Mouse (Mus musculus): ENCODE measurements around the gene Olfr729. TPM values are rescaled to one million over a fixed set of nuclear protein-coding genes. Genes with fewer than 3 reads are reported as not detected.

Gene Olfr729
- polyA plus RNA-seq (2016; fragmentation: Nextera tagmentation; extraction: Ambion mirVana), result not detected in 2 replicates

DNA sequence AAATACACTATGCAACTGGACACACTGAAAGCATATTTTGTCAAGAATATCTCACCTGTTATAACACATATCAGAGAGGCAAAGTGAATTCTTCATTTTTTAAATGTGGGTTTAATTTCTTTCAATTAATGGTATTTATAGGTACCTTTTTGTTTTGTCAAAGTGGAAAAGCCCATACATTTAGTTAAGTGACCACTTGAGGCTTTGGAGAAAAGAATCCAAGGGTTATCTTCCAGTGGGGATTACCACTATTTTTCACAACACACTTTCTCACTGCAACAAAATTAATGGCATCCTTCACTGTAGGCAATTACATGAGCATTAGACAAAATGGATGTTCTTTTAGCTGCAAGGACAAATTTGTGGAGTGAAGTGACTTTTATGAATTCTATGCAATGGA lies at the start of gene Olfr729:
Gene Olfr729, minus strand, starts transcription at position 101 of the 400 bp plus-strand sequence.
- Histone ChIP-seq H3K27ac (no peak within 1 kb of the TSS), H3K4me1 (no peaks in the 10 kb centered on the region), H3K9me3 (no peaks in the 10 kb centered on the region), H3K36me3 (no peaks in the 10 kb centered on the region), H3K4me3 (no peak within 1 kb of the TSS), H3K4me2 (replicated peaks) (no peak within 1 kb of the TSS), H3K27me3 (no peaks in the 10 kb centered on the region), H3K9ac (no peak within 1 kb of the TSS)
- ATAC-seq (ENCODE audit: insufficient number of reproducible peaks, insufficient read depth, low FRiP score, low TSS enrichment), result no peak

DNA sequence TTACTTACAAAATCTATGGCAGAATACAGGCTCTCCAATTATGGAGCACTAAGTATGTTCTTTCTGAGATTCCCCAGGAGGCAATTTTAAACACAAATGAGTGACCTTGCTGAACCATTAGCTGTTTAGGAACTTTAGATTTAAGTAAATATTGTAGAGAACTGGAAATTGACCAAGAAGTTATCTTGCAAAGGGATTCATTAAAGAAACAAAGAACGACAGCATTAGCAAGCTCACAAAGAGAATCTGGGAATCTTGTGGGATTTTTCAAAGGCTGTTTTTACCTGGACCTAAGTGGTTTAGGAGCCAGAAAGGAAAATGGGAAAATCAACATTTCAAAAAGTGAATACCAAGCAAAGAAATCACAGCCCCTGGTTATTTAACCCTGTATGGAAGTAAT lies 35.4 kb upstream of the Olfr729 start, which contains the start of gene Olfr730:
Gene Olfr730, minus strand, starts transcription at position 101 of the 400 bp plus-strand sequence.
- H3K4me1 ChIP-seq, result no peaks in the 10 kb centered on the region
- H3K9ac ChIP-seq, result no peak within 1 kb of the TSS
- no peak for ATAC-seq (ENCODE audit: insufficient number of reproducible peaks, insufficient read depth, low FRiP score, low TSS enrichment)
- H3K27me3 ChIP-seq, result no peaks in the 10 kb centered on the region
- H3K4me2 ChIP-seq (replicated peaks), result no peak within 1 kb of the TSS
- H3K27ac ChIP-seq, result no peak within 1 kb of the TSS
- WGBS, result 57% methylated on average over 1 of the region's 1 CpGs
- H3K4me3 ChIP-seq, result no peak within 1 kb of the TSS
- H3K36me3 ChIP-seq, result no peaks in the 10 kb centered on the region
- no peaks in the 10 kb centered on the region for H3K9me3 ChIP-seq

DNA sequence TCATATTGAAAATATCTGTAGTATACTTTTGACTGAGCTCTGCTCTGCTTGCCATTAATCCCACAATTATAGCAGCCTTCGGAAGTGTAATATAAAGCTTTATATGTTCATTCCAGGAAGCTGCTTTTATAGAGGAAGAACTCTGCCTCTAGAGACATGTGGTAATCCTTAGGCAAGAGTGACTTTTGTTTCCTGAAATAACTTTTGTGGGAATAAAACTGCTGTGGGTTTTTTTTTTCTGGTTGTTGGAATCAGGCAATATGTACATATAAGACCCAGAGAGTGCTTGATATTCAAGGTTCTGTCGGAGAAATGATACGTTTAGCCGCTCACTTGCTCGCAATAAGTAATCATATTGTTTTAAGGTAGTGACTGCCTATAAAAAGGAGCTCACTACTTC lies 10.1 kb downstream of the Olfr729 start, which contains the start of gene Olfr728:
Gene Olfr728, minus strand, starts transcription at position 101 of the 400 bp plus-strand sequence.
- Histone ChIP-seq H3K4me2 (replicated peaks) (no peak within 1 kb of the TSS), H3K27ac (no peak within 1 kb of the TSS), H3K9ac (no peak within 1 kb of the TSS), H3K27me3 (no peaks in the 10 kb centered on the region), H3K9me3 (no peaks in the 10 kb centered on the region), H3K4me1 (no peaks in the 10 kb centered on the region), H3K4me3 (no peak within 1 kb of the TSS), H3K36me3 (no peaks in the 10 kb centered on the region)
- ATAC-seq (ENCODE audit: insufficient number of reproducible peaks, insufficient read depth, low FRiP score, low TSS enrichment), result no peak
- WGBS, result 84% methylated on average over 5 of the region's 5 CpGs

GRCm38 (mm10) chr14:50122886-50123285 lies 29.8 kb downstream of the Olfr729 start, which contains the start of gene Olfr727:
Gene Olfr727, plus strand, starts transcription at chr14:50123186.
- no peaks in the 10 kb centered on the region for H3K36me3 ChIP-seq
- no peak for ATAC-seq (ENCODE audit: insufficient number of reproducible peaks, insufficient read depth, low FRiP score, low TSS enrichment)
- no peaks in the 10 kb centered on the region for H3K4me1 ChIP-seq
- no peak within 1 kb of the TSS for H3K4me2 ChIP-seq (replicated peaks)
- H3K9me3 ChIP-seq, result no peaks in the 10 kb centered on the region
- no peak within 1 kb of the TSS for H3K4me3 ChIP-seq
- no peak within 1 kb of the TSS for H3K27ac ChIP-seq
- WGBS, result 67% methylated on average over 1 of the region's 1 CpGs
- no peaks in the 10 kb centered on the region for H3K27me3 ChIP-seq
- H3K9ac ChIP-seq, result no peak within 1 kb of the TSS

Other genes starting within 250 kb of the Olfr729 start
- not detected in 2 replicates for gene Olfr723, start 221.1 kb downstream of the Olfr729 start, polyA plus RNA-seq (2016; fragmentation: Nextera tagmentation; extraction: Ambion mirVana)
- not detected in 2 replicates for gene Olfr724, start 189.6 kb downstream of the Olfr729 start, polyA plus RNA-seq (2016; fragmentation: Nextera tagmentation; extraction: Ambion mirVana)
- gene Olfr725, start 112.5 kb downstream of the Olfr729 start, polyA plus RNA-seq (2016; fragmentation: Nextera tagmentation; extraction: Ambion mirVana), result not detected in 2 replicates
- gene Olfr726, start 62.0 kb downstream of the Olfr729 start, polyA plus RNA-seq (2016; fragmentation: Nextera tagmentation; extraction: Ambion mirVana), result not detected in 2 replicates
- not detected in 2 replicates for gene Olfr727, start 29.7 kb downstream of the Olfr729 start, polyA plus RNA-seq (2016; fragmentation: Nextera tagmentation; extraction: Ambion mirVana)
- not detected in 2 replicates for gene Olfr728, start 10.2 kb downstream of the Olfr729 start, polyA plus RNA-seq (2016; fragmentation: Nextera tagmentation; extraction: Ambion mirVana)
- not detected in 2 replicates for gene Olfr730, start 35.3 kb upstream of the Olfr729 start, polyA plus RNA-seq (2016; fragmentation: Nextera tagmentation; extraction: Ambion mirVana)
- gene Olfr731, start 89.0 kb upstream of the Olfr729 start, polyA plus RNA-seq (2016; fragmentation: Nextera tagmentation; extraction: Ambion mirVana), result not detected in 2 replicates
- not detected in 2 replicates for gene Olfr732, start 131.3 kb upstream of the Olfr729 start, polyA plus RNA-seq (2016; fragmentation: Nextera tagmentation; extraction: Ambion mirVana)
- gene Olfr733, start 148.6 kb upstream of the Olfr729 start, polyA plus RNA-seq (2016; fragmentation: Nextera tagmentation; extraction: Ambion mirVana), result not detected in 2 replicates
- gene Olfr734, start 173.9 kb upstream of the Olfr729 start, polyA plus RNA-seq (2016; fragmentation: Nextera tagmentation; extraction: Ambion mirVana), result not detected in 2 replicates
- gene Olfr735, start 196.0 kb upstream of the Olfr729 start, polyA plus RNA-seq (2016; fragmentation: Nextera tagmentation; extraction: Ambion mirVana), result not detected in 2 replicates
- gene Tlr11, start 205.0 kb upstream of the Olfr729 start, polyA plus RNA-seq (2016; fragmentation: Nextera tagmentation; extraction: Ambion mirVana), result not detected in 2 replicates
- gene Olfr736, start 228.3 kb upstream of the Olfr729 start, polyA plus RNA-seq (2016; fragmentation: Nextera tagmentation; extraction: Ambion mirVana), result 0.12 TPM in 1 of 2 replicates, not detected in the other

Data from embryonic facial prominence, embryonic 12.5 days (tissue).